15 mouse cellular contexts compared by ENCODE assay signal in the genomic region with DNA sequence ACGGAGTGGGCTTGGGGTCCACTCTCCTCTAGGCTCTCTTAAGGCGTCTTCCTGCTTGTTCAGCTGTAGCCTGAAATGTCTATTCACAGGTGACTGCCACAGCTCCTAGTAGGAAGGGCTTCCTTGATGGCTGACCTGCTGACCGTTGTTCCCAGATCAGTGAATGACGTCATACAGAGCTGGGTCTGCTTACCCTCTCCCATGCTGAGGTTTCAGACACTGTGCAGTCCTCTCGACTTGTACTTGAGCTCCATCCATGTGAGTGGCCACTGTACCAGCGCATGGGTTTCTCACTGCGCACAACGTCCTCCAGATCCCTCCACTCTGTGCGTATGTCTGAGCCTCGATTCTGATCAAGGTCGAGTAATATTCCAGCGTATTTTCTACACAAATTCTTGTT. TPM values are rescaled to one million over a fixed set of nuclear protein-coding genes. Genes with fewer than 3 reads are reported as not detected.
A peak's percentile ranks its signal among the peaks of the same experiment; 100 is the strongest.
DNase-seq lines count a peak whose midpoint lies in the region; ATAC-seq and TF ChIP-seq lines count a peak whose summit lies in the region.
"Had no signal": no experiment of that assay in that cellular context is flagged by ENCODE, and none has a peak within 500 bp of the region (broad histone marks: within the 10 kb centered on the region; RNA-seq: fewer than 3 reads in every experiment).

No protein-coding gene starts in this region.

- ATAC-seq in heart, embryonic 12.5 days (ENCODE audit: insufficient number of reproducible peaks, low FRiP score), result peak; percentile 26
- ATAC-seq in intestine, embryonic 14.5 days (replicated peaks; ENCODE audit: low FRiP score, low TSS enrichment, low read depth), result 0 out of 2 replicates have a peak, but pooled peaks have one; percentile 28
- no peak for ATAC-seq in midbrain, postnatal 0 days (ENCODE audit: low FRiP score)
- ATAC-seq: Patski had no signal

- H3K4me3 ChIP-seq in heart, embryonic 12.5 days, result no peak overlapping the region
- H3K4me3 ChIP-seq in liver, adult 2 months (ENCODE audit: insufficient read depth, low read depth, low read length), result no peak overlapping the region
- no peak overlapping the region for H3K4me3 ChIP-seq in intestine, embryonic 14.5 days (ENCODE audit: low read depth, low read length)
- H3K4me3 ChIP-seq in midbrain, postnatal 0 days (ENCODE audit: low read depth, low read length), result no peak overlapping the region

- peaks cover 86% of the 10 kb centered on the region for H3K36me3 ChIP-seq in heart, embryonic 12.5 days
- H3K36me3 ChIP-seq in liver, adult 2 months (ENCODE audit: control insufficient read depth, insufficient read depth, low read length), result peaks cover 11% of the 10 kb centered on the region
- H3K36me3 ChIP-seq in intestine, embryonic 14.5 days (ENCODE audit: control insufficient read depth, insufficient read depth, low read length), result peaks cover 78% of the 10 kb centered on the region
- peaks cover 80% of the 10 kb centered on the region for H3K36me3 ChIP-seq in midbrain, postnatal 0 days (ENCODE audit: insufficient read depth, low read length)

- intact Hi-C loops in heart, postnatal 25 days (cut with DNase I), result no loop called here

- no peaks in the 10 kb centered on the region for H3K27me3 ChIP-seq in heart, embryonic 12.5 days (replicated peaks)
- H3K27me3 ChIP-seq in liver, adult 2 months (ENCODE audit: control insufficient read depth, insufficient read depth, low read length), result no peaks in the 10 kb centered on the region
- H3K27me3 ChIP-seq in intestine, embryonic 14.5 days (replicated peaks; ENCODE audit: control insufficient read depth, insufficient read depth, low read length), result no peaks in the 10 kb centered on the region
- H3K27me3 ChIP-seq in midbrain, postnatal 0 days (ENCODE audit: insufficient read depth, low read length), result no peaks in the 10 kb centered on the region
- H3K27me3 ChIP-seq: Patski had no signal

- no peak for TF ChIP-seq POLR2A in liver, adult 2 months (IDR thresholded peaks at IDR 0.05; ENCODE audit: extremely low read depth, insufficient read depth, low read length)

- H3K9ac ChIP-seq in heart, embryonic 12.5 days, result peak overlapping the region; percentile 54; the same call in 1 of the 2 replicates
- no peak overlapping the region for H3K9ac ChIP-seq in liver, adult 2 months (ENCODE audit: low read depth, low read length)
- H3K9ac ChIP-seq in intestine, embryonic 14.5 days (ENCODE audit: low read length), result no peak overlapping the region
- H3K9ac ChIP-seq in midbrain, postnatal 0 days (replicated peaks; ENCODE audit: low read length, poor library complexity, severe bottlenecking), result 0 out of 2 replicates have a peak overlapping the region, but pooled peaks have one; percentile 24

- H3K79me2 ChIP-seq in liver, adult 2 months (ENCODE audit: control insufficient read depth, insufficient read depth, low read length), result peaks cover 9% of the 10 kb centered on the region; the same call in 1 of the 2 replicates

- H3K9me3 ChIP-seq in heart, embryonic 12.5 days (replicated peaks), result no peaks in the 10 kb centered on the region
- H3K9me3 ChIP-seq in intestine, embryonic 14.5 days (ENCODE audit: control insufficient read depth, low read length), result no peaks in the 10 kb centered on the region
- no peaks in the 10 kb centered on the region for H3K9me3 ChIP-seq in midbrain, postnatal 0 days (ENCODE audit: low read length)

- no peak overlapping the region for H3K4me2 ChIP-seq in heart, embryonic 12.5 days
- H3K4me2 ChIP-seq in intestine, embryonic 14.5 days (ENCODE audit: low read length), result no peak overlapping the region
- no peak overlapping the region for H3K4me2 ChIP-seq in midbrain, postnatal 0 days (ENCODE audit: low read depth, low read length, poor library complexity, severe bottlenecking)

- H3K4me1 ChIP-seq in heart, embryonic 12.5 days (replicated peaks), result peaks cover 29% of the 10 kb centered on the region
- H3K4me1 ChIP-seq in liver, adult 2 months (ENCODE audit: control insufficient read depth, insufficient read depth, low read length), result no peaks in the 10 kb centered on the region
- no peaks in the 10 kb centered on the region for H3K4me1 ChIP-seq in intestine, embryonic 14.5 days (replicated peaks; ENCODE audit: control insufficient read depth, insufficient read depth, low read length)
- H3K4me1 ChIP-seq in midbrain, postnatal 0 days (ENCODE audit: insufficient read depth, low read length), result no peaks in the 10 kb centered on the region

- H3K27ac ChIP-seq in heart, embryonic 12.5 days (ENCODE audit: poor library complexity, severe bottlenecking), result peak overlapping the region; percentile 81
- H3K27ac ChIP-seq in liver, adult 2 months (replicated peaks; ENCODE audit: insufficient read depth, low read depth, low read length), result no peak overlapping the region
- H3K27ac ChIP-seq in intestine, embryonic 14.5 days (ENCODE audit: low read depth), result peak overlapping the region; percentile 47; the same call in 1 of the 2 replicates
- no peak overlapping the region for H3K27ac ChIP-seq in midbrain, postnatal 0 days (ENCODE audit: low read depth, low read length)

- WGBS in heart, embryonic 12.5 days, result 56% methylated on average over 12 of the region's 12 CpGs
- 61% methylated on average over 12 of the region's 12 CpGs for WGBS in liver, adult 2 months
- WGBS in intestine, embryonic 14.5 days, result 69% methylated on average over 12 of the region's 12 CpGs
- WGBS in midbrain, postnatal 0 days, result 80% methylated on average over 12 of the region's 12 CpGs

- TF ChIP-seq CTCF in liver, adult 2 months (IDR thresholded peaks at IDR 0.05; ENCODE audit: low read depth, low read length), result no peak
- TF ChIP-seq CTCF in midbrain, postnatal 0 days (IDR thresholded peaks at IDR 0.05), result no peak

- DNase-seq in heart, postnatal 25 days (ENCODE audit: low spot score), result no peak
- peak; percentile 44 for DNase-seq in liver, adult 2 months (ENCODE audit: extremely low read depth, low read depth, low spot score)
- DNase-seq in liver, result no peak
- DNase-seq in intestine, embryonic 14.5 days (ENCODE audit: low spot score), result no peak
- DNase-seq in midbrain, postnatal 0 days (ENCODE audit: low spot score), result no peak
- DNase-seq in cerebellum, adult 11-12 months, result no peak
- no peak for DNase-seq in layer of hippocampus, adult 9-11 months
- DNase-seq: adrenal gland, postnatal 10 days; lung, adult 18-20 months; thymus, postnatal 36 days had no signal

RNA-seq across cellular contexts. Expression of a gene that starts 15.1 kb away (rescaled TPM):
- 36.0 and 36.1 TPM in 2 replicates for polyA plus RNA-seq in heart, embryonic 12.5 days (2016; fragmentation: Nextera tagmentation; extraction: Ambion mirVana)
- 10 to 100 TPM; 15.6 to 17.4 TPM for total RNA-seq in heart, postnatal 25 days (2021)
- 8.9 and 10.1 TPM in 2 replicates for total RNA-seq in liver, adult 2 months (2014; rRNA removed)
- 17.8 and 22.7 TPM in 2 replicates for polyA plus RNA-seq in liver, adult 2 months (2012; rRNA removed)
- 40.8 and 43.3 TPM in 2 replicates for polyA plus RNA-seq in intestine, embryonic 14.5 days (2014; fragmentation: Nextera tagmentation; extraction: Ambion mirVana)
- 31.2 and 38.0 TPM in 2 replicates for total RNA-seq in midbrain, postnatal 0 days (2014; rRNA removed)
- 30.1 and 31.3 TPM in 2 replicates for polyA plus RNA-seq in midbrain, postnatal 0 days (2015; fragmentation: Nextera tagmentation; extraction: Ambion mirVana)

RNA-seq across cellular contexts. Expression of a gene that starts 17.6 kb away (rescaled TPM):
- 24.7 and 24.8 TPM in 2 replicates for polyA plus RNA-seq in heart, embryonic 12.5 days (2016; fragmentation: Nextera tagmentation; extraction: Ambion mirVana)
- 10 to 100 TPM; 34.5 to 42.2 TPM for total RNA-seq in heart, postnatal 25 days (2021)
- total RNA-seq in liver, adult 2 months (2014; rRNA removed), result 10.0 and 14.2 TPM in 2 replicates
- 28.6 and 34.0 TPM in 2 replicates for polyA plus RNA-seq in liver, adult 2 months (2012; rRNA removed)
- polyA plus RNA-seq in intestine, embryonic 14.5 days (2014; fragmentation: Nextera tagmentation; extraction: Ambion mirVana), result 23.2 and 28.7 TPM in 2 replicates
- total RNA-seq in midbrain, postnatal 0 days (2014; rRNA removed), result 23.6 and 29.5 TPM in 2 replicates
- 16.1 and 18.0 TPM in 2 replicates for polyA plus RNA-seq in midbrain, postnatal 0 days (2015; fragmentation: Nextera tagmentation; extraction: Ambion mirVana)

RNA-seq across cellular contexts. Expression of a gene that starts 23.8 kb away (rescaled TPM):
- polyA plus RNA-seq in heart, embryonic 12.5 days (2016; fragmentation: Nextera tagmentation; extraction: Ambion mirVana), result 408 and 433 TPM in 2 replicates
- total RNA-seq in heart, postnatal 25 days (2021), result 1,000 to 10,000 TPM in 1 of 2 experiments, 100 to 1,000 TPM in 1; 925 to 1,035 TPM
- total RNA-seq in liver, adult 2 months (2014; rRNA removed), result 812 and 946 TPM in 2 replicates
- 1,151 and 1,204 TPM in 2 replicates for polyA plus RNA-seq in liver, adult 2 months (2012; rRNA removed)
- polyA plus RNA-seq in intestine, embryonic 14.5 days (2014; fragmentation: Nextera tagmentation; extraction: Ambion mirVana), result 484 and 490 TPM in 2 replicates
- 2,062 and 2,304 TPM in 2 replicates for total RNA-seq in midbrain, postnatal 0 days (2014; rRNA removed)
- 440 and 459 TPM in 2 replicates for polyA plus RNA-seq in midbrain, postnatal 0 days (2015; fragmentation: Nextera tagmentation; extraction: Ambion mirVana)

RNA-seq across cellular contexts. Expression of a gene that starts 30.2 kb away (rescaled TPM):
- polyA plus RNA-seq in heart, embryonic 12.5 days (2016; fragmentation: Nextera tagmentation; extraction: Ambion mirVana), result 62.8 and 69.0 TPM in 2 replicates
- 10 to 100 TPM; 26.4 to 28.7 TPM for total RNA-seq in heart, postnatal 25 days (2021)
- total RNA-seq in liver, adult 2 months (2014; rRNA removed), result 14.1 and 16.0 TPM in 2 replicates
- polyA plus RNA-seq in liver, adult 2 months (2012; rRNA removed), result 42.5 and 44.2 TPM in 2 replicates
- polyA plus RNA-seq in intestine, embryonic 14.5 days (2014; fragmentation: Nextera tagmentation; extraction: Ambion mirVana), result 57.8 and 58.8 TPM in 2 replicates
- 56.7 and 88.8 TPM in 2 replicates for total RNA-seq in midbrain, postnatal 0 days (2014; rRNA removed)
- 59.1 and 60.9 TPM in 2 replicates for polyA plus RNA-seq in midbrain, postnatal 0 days (2015; fragmentation: Nextera tagmentation; extraction: Ambion mirVana)

RNA-seq across cellular contexts. Expression of a gene that starts 31.0 kb away (rescaled TPM):
- 0.18 TPM in 1 of 2 replicates, not detected in the other for polyA plus RNA-seq in heart, embryonic 12.5 days (2016; fragmentation: Nextera tagmentation; extraction: Ambion mirVana)
- not detected for total RNA-seq in heart, postnatal 25 days (2021)
- not detected in 2 replicates for total RNA-seq in liver, adult 2 months (2014; rRNA removed)
- polyA plus RNA-seq in liver, adult 2 months (2012; rRNA removed), result not detected in 2 replicates
- not detected in 2 replicates for polyA plus RNA-seq in intestine, embryonic 14.5 days (2014; fragmentation: Nextera tagmentation; extraction: Ambion mirVana)
- not detected in 2 replicates for total RNA-seq in midbrain, postnatal 0 days (2014; rRNA removed)
- polyA plus RNA-seq in midbrain, postnatal 0 days (2015; fragmentation: Nextera tagmentation; extraction: Ambion mirVana), result not detected in 2 replicates
- total RNA-seq: adrenal gland, postnatal 10 days; hematopoietic stem cell, adult 5-6 weeks had no signal
- polyA plus RNA-seq: embryonic facial prominence, embryonic 11.5 days; spleen, adult 2 months had no signal

Comparison
In these comparisons a context has a peak if more than half of its experiments do, and no peak if none do; other contexts are left out.
1. H3K27ac ChIP-seq: peak in heart, embryonic 12.5 days (single experiment) and intestine, embryonic 14.5 days (single experiment); none in liver, adult 2 months (single experiment) and midbrain, postnatal 0 days (single experiment).
2. H3K9ac ChIP-seq: peak in heart, embryonic 12.5 days (single experiment) and midbrain, postnatal 0 days (single experiment); none in liver, adult 2 months (single experiment) and intestine, embryonic 14.5 days (single experiment).